Mouse (Mus musculus) spleen, adult 2 months (tissue): ENCODE data around the gene Mto1.

ENCODE experiments used
- CTCF ChIP-seq: fragments of 200-500 bp; IDR thresholded peaks from 2 replicates; pipeline ENCODE4 v1.5.1; 2011; ENCODE audit warnings: mild to moderate bottlenecking, inconsistent platforms; ENCODE audit not compliant: insufficient read depth, insufficient read length, insufficient replicate concordance; ENCODE audit errors: extremely low read depth
- POLR2A ChIP-seq: fragments of 200-500 bp; IDR thresholded peaks from 2 replicates; pipeline ENCODE4 v1.6.1; 2011; ENCODE audit warnings: low read depth, low read length, inconsistent platforms

DNA sequence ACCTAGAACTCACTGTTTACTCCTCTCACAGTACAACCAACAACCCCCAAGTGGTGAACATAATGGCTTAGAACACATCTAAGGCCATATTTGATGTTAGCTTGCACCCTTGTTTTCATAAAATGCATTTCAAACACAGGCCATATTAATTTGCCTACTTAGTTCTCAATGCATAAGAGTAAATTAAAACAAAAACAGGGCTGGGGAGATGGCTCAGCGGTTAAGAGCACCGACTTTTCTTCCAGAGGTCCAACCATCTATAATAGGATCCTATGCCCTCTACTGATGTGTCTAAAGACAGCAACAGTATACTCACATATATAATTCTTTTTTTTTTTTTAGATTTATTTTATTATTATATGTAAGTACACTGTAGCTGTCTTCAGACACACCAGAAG is 27.4 kb downstream of the Mto1 start:
- TF ChIP-seq CTCF (no peak), POLR2A (no peak)
